Mouse (Mus musculus) limb, embryonic 14.5 days (tissue): ENCODE data around the gene Gm4214. TPM values are rescaled to one million over a fixed set of nuclear protein-coding genes. Genes with fewer than 3 reads are reported as not detected.
"Not testable (repeated sequence)": the region's sequence is repeated elsewhere in the genome, so short reads cannot be mapped to it uniquely, and the experiment has no call there.

ENCODE experiments used
- ATAC-seq: fragments of 200-750 bp; cut with Nextera tagmentation; 2 replicates; pipeline ENCODE4 v1.8.0; 2017; ENCODE audit warnings: low read depth, moderate number of reproducible peaks, moderate TSS enrichment; ENCODE audit not compliant: low FRiP score
- DNase-seq: peaks from one replicate; pipeline ENCODE4 v3.0.0-alpha.2; 2015; ENCODE audit warnings: low spot score
- H3K27ac ChIP-seq: fragments of 300-500 bp; sonication (generic); replicated peaks from 2 replicates; pipeline ENCODE4 v1.5.1; 2014; ENCODE audit warnings: low read depth, mild to moderate bottlenecking, low read length, moderate library complexity, mixed read lengths
- H3K27me3 ChIP-seq: fragments of 300-500 bp; sonication (generic); 2 replicates; pipeline ENCODE4 v1.6.1; 2014; ENCODE audit warnings: low read length, mixed read lengths; ENCODE audit not compliant: control insufficient read depth, insufficient read depth
- H3K36me3 ChIP-seq: fragments of 300-500 bp; sonication (generic); 2 replicates; pipeline ENCODE4 v1.6.1; 2014; ENCODE audit warnings: mild to moderate bottlenecking, low read length, moderate library complexity, mixed read lengths; ENCODE audit not compliant: control insufficient read depth, insufficient read depth
- H3K4me1 ChIP-seq: fragments of 300-500 bp; sonication (generic); 2 replicates; pipeline ENCODE4 v1.6.1; 2014; ENCODE audit warnings: antibody characterized with exemption, low read length, mixed read lengths; ENCODE audit not compliant: control insufficient read depth, insufficient read depth
- H3K4me2 ChIP-seq: fragments of 300-500 bp; sonication (generic); replicated peaks from 2 replicates; pipeline ENCODE4 v1.6.1; 2014; ENCODE audit warnings: low read depth, mild to moderate bottlenecking, low read length, moderate library complexity; ENCODE audit not compliant: severe bottlenecking
- H3K4me3 ChIP-seq: fragments of 300-500 bp; sonication (generic); replicated peaks from 2 replicates; pipeline ENCODE4 v1.5.1; 2014; ENCODE audit warnings: low read length
- H3K9ac ChIP-seq: fragments of 300-500 bp; sonication (generic); 2 replicates; pipeline ENCODE4 v1.6.1; 2014; ENCODE audit warnings: mild to moderate bottlenecking, low read depth, low read length, moderate library complexity; ENCODE audit not compliant: severe bottlenecking
- H3K9me3 ChIP-seq: fragments of 300-500 bp; sonication (generic); 2 replicates; pipeline ENCODE4 v1.6.1; 2016; ENCODE audit warnings: low read length; ENCODE audit not compliant: control insufficient read depth
- WGBS: fragments of 180-500 bp; shearing (Covaris S2); extraction: QIAGEN DNeasy Blood & Tissue Kit; methylation state at CpG from one replicate; pipeline ENCODE4 v1.1.7; 2014; 5-methylcytosine and 5-hydroxymethylcytosine counted together
- polyA plus RNA-seq, 2 experiments: library from polyadenylated mRNA; depleted of rRNA in 1 of 2; stranded (reverse) in 1 of 2; unstranded in 1 of 2; fragments of >200 nt; fragmentation: Nextera tagmentation in 1 of 2; extraction: Ambion mirVana in 1 of 2; gene quantifications; 2 replicates each; pipeline versions ENCODE4 v1.2.1 to v1.2.3; 2012 to 2014

Gm4214 gene
- not detected in 2 replicates for polyA plus RNA-seq (2012; rRNA removed)
- not detected in 2 replicates for polyA plus RNA-seq (2014; fragmentation: Nextera tagmentation; extraction: Ambion mirVana)

- not testable (repeated sequence) for H3K27ac ChIP-seq, DNase-seq, H3K4me1 ChIP-seq, H3K27me3 ChIP-seq, H3K9ac ChIP-seq, H3K36me3 ChIP-seq, H3K9me3 ChIP-seq, H3K4me3 ChIP-seq, H3K4me2 ChIP-seq, ATAC-seq
- WGBS: no CpG with 5 or more reads among the region's 5 CpGs
These were observed at the start of gene Gm4214 for GRCm38 (mm10) chr7:22984573-22984972. Gene Gm4214, minus strand, starts transcription at chr7:22984673.

- H3K4me2 ChIP-seq, DNase-seq, H3K4me1 ChIP-seq, H3K36me3 ChIP-seq, H3K9ac ChIP-seq, ATAC-seq, H3K27ac ChIP-seq, H3K9me3 ChIP-seq, H3K27me3 ChIP-seq, H3K4me3 ChIP-seq: not testable (repeated sequence)
- no CpG with 5 or more reads among the region's 3 CpGs for WGBS
These were observed 35.4 kb upstream of the Gm4214 start, which contains the start of gene Gm4216 for GRCm38 (mm10) chr7:23019823-23020222. Gene Gm4216, minus strand, starts transcription at chr7:23019923.

Other genes with a start within 250 kb of the Gm4214 start
- not detected in 2 replicates for gene Vmn1r157, start 223.0 kb downstream of the Gm4214 start, polyA plus RNA-seq (2012; rRNA removed)
- not detected in 2 replicates for gene Vmn1r157, start 223.0 kb downstream of the Gm4214 start, polyA plus RNA-seq (2014; fragmentation: Nextera tagmentation; extraction: Ambion mirVana)
- not detected in 2 replicates for gene Vmn1r158, start 193.9 kb downstream of the Gm4214 start, polyA plus RNA-seq (2012; rRNA removed)
- not detected in 2 replicates for gene Vmn1r158, start 193.9 kb downstream of the Gm4214 start, polyA plus RNA-seq (2014; fragmentation: Nextera tagmentation; extraction: Ambion mirVana)
- gene Vmn1r159, start 141.1 kb downstream of the Gm4214 start, polyA plus RNA-seq (2012; rRNA removed): not detected in 2 replicates
- gene Vmn1r159, start 141.1 kb downstream of the Gm4214 start, polyA plus RNA-seq (2014; fragmentation: Nextera tagmentation; extraction: Ambion mirVana): not detected in 2 replicates
- gene Vmn1r160, start 113.4 kb downstream of the Gm4214 start, polyA plus RNA-seq (2012; rRNA removed): not detected in 2 replicates
- not detected in 2 replicates for gene Vmn1r160, start 113.4 kb downstream of the Gm4214 start, polyA plus RNA-seq (2014; fragmentation: Nextera tagmentation; extraction: Ambion mirVana)
- not detected in 2 replicates for gene Gm4216, start 35.2 kb upstream of the Gm4214 start, polyA plus RNA-seq (2012; rRNA removed)
- not detected in 2 replicates for gene Gm4216, start 35.2 kb upstream of the Gm4214 start, polyA plus RNA-seq (2014; fragmentation: Nextera tagmentation; extraction: Ambion mirVana)
- not detected in 2 replicates for gene Vmn1r163, start 70.9 kb upstream of the Gm4214 start, polyA plus RNA-seq (2012; rRNA removed)
- not detected in 2 replicates for gene Vmn1r163, start 70.9 kb upstream of the Gm4214 start, polyA plus RNA-seq (2014; fragmentation: Nextera tagmentation; extraction: Ambion mirVana)
- not detected in 2 replicates for gene Gm8720, start 82.8 kb upstream of the Gm4214 start, polyA plus RNA-seq (2012; rRNA removed)
- not detected in 2 replicates for gene Gm8720, start 82.8 kb upstream of the Gm4214 start, polyA plus RNA-seq (2014; fragmentation: Nextera tagmentation; extraction: Ambion mirVana)
- not detected in 2 replicates for gene Gm10662, start 159.8 kb upstream of the Gm4214 start, polyA plus RNA-seq (2012; rRNA removed)
- gene Gm10662, start 159.8 kb upstream of the Gm4214 start, polyA plus RNA-seq (2014; fragmentation: Nextera tagmentation; extraction: Ambion mirVana): not detected in 2 replicates
- not detected in 2 replicates for gene Vmn1r165, start 232.7 kb upstream of the Gm4214 start, polyA plus RNA-seq (2012; rRNA removed)
- not detected in 2 replicates for gene Vmn1r165, start 232.7 kb upstream of the Gm4214 start, polyA plus RNA-seq (2014; fragmentation: Nextera tagmentation; extraction: Ambion mirVana)